Mouse (Mus musculus): ENCODE results near the gene Fcho1. TPM values are rescaled to one million over a fixed set of nuclear protein-coding genes. Genes with fewer than 3 reads are reported as not detected.
"Not testable (repeated sequence)": the region's sequence is repeated elsewhere in the genome, so short reads cannot be mapped to it uniquely, and the experiment has no call there.

Gene Fcho1
- polyA plus RNA-seq, 1 experiment from 2014 or later, result 3.9 TPM

DNA sequence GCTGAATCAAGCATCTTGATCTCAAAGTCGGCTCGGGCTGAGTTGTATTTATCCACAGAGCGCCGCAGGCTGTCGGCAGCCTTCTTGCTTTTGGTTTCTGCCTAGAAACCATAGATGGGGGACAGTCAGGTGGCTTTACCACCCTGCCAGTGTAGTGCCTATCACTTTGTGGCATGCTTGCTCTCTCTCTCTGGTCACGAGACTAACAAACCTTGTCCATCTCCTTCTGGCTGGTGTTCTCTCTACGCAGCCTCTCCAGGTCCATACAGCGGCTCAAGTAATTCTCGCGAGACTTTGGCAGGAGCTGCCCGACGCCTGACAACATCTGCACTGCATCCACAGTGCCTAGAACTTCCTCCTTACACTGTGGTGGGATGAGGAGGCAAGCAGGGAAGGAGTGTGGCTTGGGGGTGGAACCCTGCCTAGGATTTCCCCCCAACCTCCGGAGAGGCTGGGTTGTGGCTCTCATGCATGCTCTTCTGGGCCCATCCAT is 8.9 kb downstream of the Fcho1 start:
- Histone ChIP-seq H3K27ac (ENCODE audit: low read depth) (no peak overlapping the region), H3K4me2 (no peak overlapping the region), H3K4me3 (ENCODE audit: low read depth, low read length) (no peak overlapping the region), H3K9ac (no peak overlapping the region), H3K36me3 (ENCODE audit: insufficient read depth) (no peaks in the 10 kb centered on the region), H3K4me1 (ENCODE audit: insufficient read depth) (no peaks in the 10 kb centered on the region), H3K9me3 (ENCODE audit: low read depth, low read length) (no peaks in the 10 kb centered on the region), H3K27me3 (ENCODE audit: insufficient read depth, low read length) (no peaks in the 10 kb centered on the region)
- ATAC-seq (ENCODE audit: insufficient read depth) (no peak), DNase-seq (no peak)
- 67% methylated on average over 13 of the region's 13 CpGs for WGBS
- TF ChIP-seq CTCF (IDR thresholded peaks at IDR 0.05; ENCODE audit: low read depth), result no peak

DNA sequence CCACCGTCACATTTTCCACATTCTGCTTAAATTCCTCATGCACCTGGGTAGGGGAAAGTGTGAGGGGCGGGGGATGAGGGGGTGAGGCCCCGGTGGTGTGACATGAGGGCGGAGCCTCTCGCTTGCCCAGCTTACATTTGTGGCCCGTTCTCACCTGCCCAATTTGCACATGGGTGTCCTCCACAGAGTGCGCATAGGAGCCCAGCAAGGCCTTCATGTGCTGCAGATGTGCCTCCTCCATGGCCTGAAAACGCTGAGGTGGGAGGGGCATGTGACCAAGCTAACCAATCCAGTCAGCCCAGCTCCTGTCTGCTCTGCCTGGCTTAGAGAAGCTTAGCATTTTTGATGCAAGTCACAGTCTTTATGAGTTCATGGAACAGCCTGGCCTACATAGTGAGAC is 10.0 kb downstream of the Fcho1 start:
- H3K4me3 ChIP-seq (ENCODE audit: low read depth, low read length), result no peak overlapping the region
- H3K27ac ChIP-seq (ENCODE audit: low read depth), result no peak overlapping the region
- no peaks in the 10 kb centered on the region for H3K4me1 ChIP-seq (ENCODE audit: insufficient read depth)
- no peak for ATAC-seq (ENCODE audit: insufficient read depth)
- TF ChIP-seq CTCF (IDR thresholded peaks at IDR 0.05; ENCODE audit: low read depth), result no peak
- no peak overlapping the region for H3K9ac ChIP-seq
- no peak for DNase-seq
- H3K4me2 ChIP-seq, result no peak overlapping the region
- no peaks in the 10 kb centered on the region for H3K27me3 ChIP-seq (ENCODE audit: insufficient read depth, low read length)
- no peaks in the 10 kb centered on the region for H3K36me3 ChIP-seq (ENCODE audit: insufficient read depth)
- no peaks in the 10 kb centered on the region for H3K9me3 ChIP-seq (ENCODE audit: low read depth, low read length)
- WGBS, result 25% methylated on average over 8 of the region's 8 CpGs

DNA sequence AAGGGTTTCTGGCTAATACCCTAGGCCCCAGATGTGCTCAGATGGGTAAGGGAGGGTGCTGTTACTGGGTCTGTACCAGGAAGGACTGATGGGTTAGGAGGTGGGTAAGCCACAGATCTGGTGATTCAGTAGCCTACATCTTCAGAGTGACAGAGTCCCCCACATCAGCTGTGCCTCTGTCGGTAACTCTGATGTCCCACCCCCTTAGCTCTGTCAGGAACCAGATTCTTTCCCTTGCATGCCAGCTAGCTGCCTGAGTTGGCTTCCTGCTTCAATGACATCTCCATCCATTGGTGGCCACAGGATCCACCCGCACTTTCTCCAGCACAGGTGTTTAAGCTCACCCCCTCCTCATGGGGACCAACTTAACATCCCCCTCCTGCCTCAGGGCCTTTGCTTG is 13.9 kb downstream of the Fcho1 start:
- H3K4me3 ChIP-seq (ENCODE audit: low read depth, low read length), result no peak overlapping the region
- peaks cover 11% of the 10 kb centered on the region for H3K27me3 ChIP-seq (ENCODE audit: insufficient read depth, low read length)
- no peaks in the 10 kb centered on the region for H3K36me3 ChIP-seq (ENCODE audit: insufficient read depth)
- ATAC-seq (ENCODE audit: insufficient read depth) (no peak), DNase-seq (no peak)
- WGBS, result 81% methylated on average over 2 of the region's 2 CpGs
- no peaks in the 10 kb centered on the region for H3K9me3 ChIP-seq (ENCODE audit: low read depth, low read length)
- no peak for TF ChIP-seq CTCF (IDR thresholded peaks at IDR 0.05; ENCODE audit: low read depth)
- H3K27ac ChIP-seq (ENCODE audit: low read depth), result no peak overlapping the region
- H3K9ac ChIP-seq, result no peak overlapping the region
- H3K4me2 ChIP-seq, result no peak overlapping the region
- H3K4me1 ChIP-seq (ENCODE audit: insufficient read depth), result no peaks in the 10 kb centered on the region

DNA sequence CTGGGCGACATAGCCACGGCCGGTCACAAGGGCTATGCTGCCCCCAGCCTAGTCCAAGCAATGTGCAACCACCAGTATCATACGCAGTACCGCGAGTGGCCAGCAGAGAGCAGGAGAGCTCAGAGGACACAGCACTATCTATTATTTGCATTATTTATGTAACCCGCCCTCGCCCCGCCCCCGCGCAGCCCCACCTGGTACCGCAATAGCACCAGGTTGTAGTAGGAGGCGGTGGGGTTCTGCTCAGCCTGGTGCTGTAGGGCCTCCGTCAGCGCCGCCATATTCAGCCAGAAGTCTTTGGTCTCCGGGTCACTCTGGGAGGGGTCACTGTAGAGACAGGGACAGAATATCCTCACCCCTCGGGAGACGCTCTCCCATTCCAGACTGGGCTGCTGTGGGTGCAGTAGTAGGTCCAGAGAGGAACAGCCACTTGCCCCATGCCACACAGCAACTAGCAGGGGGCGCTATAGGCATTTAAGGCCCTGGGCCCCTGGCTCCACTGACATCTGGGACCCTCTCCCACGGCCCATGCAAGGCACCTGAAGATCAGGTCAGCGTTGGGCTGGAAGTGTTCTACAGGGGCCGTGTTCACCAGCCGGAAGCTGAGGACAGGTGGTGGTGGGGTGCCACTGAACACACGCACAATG is 15.6 kb downstream of the Fcho1 start:
- H3K9ac ChIP-seq, result no peak overlapping the region
- no peaks in the 10 kb centered on the region for H3K36me3 ChIP-seq (ENCODE audit: insufficient read depth)
- H3K9me3 ChIP-seq (ENCODE audit: low read depth, low read length), result no peaks in the 10 kb centered on the region
- no peak overlapping the region for H3K27ac ChIP-seq (ENCODE audit: low read depth)
- ATAC-seq (ENCODE audit: insufficient read depth) (peak; percentile 79), DNase-seq (peak; percentile 87)
- no peaks in the 10 kb centered on the region for H3K4me1 ChIP-seq (ENCODE audit: insufficient read depth)
- peak; percentile 84 for TF ChIP-seq CTCF (IDR thresholded peaks at IDR 0.05; ENCODE audit: low read depth)
- WGBS, result 19% methylated on average over 25 of the region's 25 CpGs
- 0 out of 2 replicates have a peak overlapping the region, but pooled peaks have one; percentile 1 for H3K4me3 ChIP-seq (ENCODE audit: low read depth, low read length)
- H3K27me3 ChIP-seq (ENCODE audit: insufficient read depth, low read length), result peaks cover 12% of the 10 kb centered on the region
- peak overlapping the region; percentile 39; the same call in 1 of the 2 replicates for H3K4me2 ChIP-seq

DNA sequence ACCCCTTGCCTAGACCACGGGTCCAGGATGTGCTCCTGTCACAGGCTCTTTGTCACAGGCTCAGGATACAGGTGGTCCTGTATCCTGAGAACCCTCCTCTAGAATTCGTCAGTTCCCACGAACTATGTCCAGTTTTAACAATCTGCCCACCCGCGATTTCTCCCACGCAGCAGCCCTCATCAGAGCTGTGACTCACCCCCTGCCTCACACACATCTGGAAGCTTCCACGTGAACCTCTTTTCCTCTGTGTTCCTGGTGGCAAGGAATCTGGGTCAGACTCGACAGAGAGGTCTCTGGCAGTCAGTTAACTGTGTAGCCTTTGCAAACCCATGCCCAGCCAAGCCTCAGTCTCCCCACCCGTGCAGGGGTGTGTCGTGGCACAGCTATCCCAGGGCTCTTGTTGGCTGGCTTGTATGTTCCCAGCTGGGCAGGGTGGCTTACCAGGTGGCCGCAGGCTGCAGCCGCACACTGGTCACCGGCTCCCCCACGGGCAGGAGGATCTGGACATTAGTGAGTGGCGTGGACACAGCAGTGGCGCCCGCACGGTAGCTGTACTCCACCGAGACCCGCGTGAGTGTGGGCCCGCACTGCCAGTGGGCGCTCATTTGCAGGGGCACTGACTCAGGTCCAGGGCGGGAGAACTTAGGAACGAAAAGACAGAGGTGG is 16.2 kb downstream of the Fcho1 start:
- 37% methylated on average over 25 of the region's 25 CpGs for WGBS
- peak; percentile 42; the same call in 1 of the 2 replicates for ATAC-seq (ENCODE audit: insufficient read depth)
- no peak for TF ChIP-seq CTCF (IDR thresholded peaks at IDR 0.05; ENCODE audit: low read depth)
- Histone ChIP-seq H3K9me3 (ENCODE audit: low read depth, low read length) (no peaks in the 10 kb centered on the region), H3K4me3 (ENCODE audit: low read depth, low read length) (0 out of 2 replicates have a peak overlapping the region, but pooled peaks have one; percentile 1), H3K9ac (no peak overlapping the region), H3K4me2 (peak overlapping the region; percentile 39; the same call in 1 of the 2 replicates), H3K27me3 (ENCODE audit: insufficient read depth, low read length) (peaks cover 16% of the 10 kb centered on the region), H3K36me3 (ENCODE audit: insufficient read depth) (no peaks in the 10 kb centered on the region), H3K27ac (ENCODE audit: low read depth) (no peak overlapping the region), H3K4me1 (ENCODE audit: insufficient read depth) (no peaks in the 10 kb centered on the region)
- no peak for DNase-seq

DNA sequence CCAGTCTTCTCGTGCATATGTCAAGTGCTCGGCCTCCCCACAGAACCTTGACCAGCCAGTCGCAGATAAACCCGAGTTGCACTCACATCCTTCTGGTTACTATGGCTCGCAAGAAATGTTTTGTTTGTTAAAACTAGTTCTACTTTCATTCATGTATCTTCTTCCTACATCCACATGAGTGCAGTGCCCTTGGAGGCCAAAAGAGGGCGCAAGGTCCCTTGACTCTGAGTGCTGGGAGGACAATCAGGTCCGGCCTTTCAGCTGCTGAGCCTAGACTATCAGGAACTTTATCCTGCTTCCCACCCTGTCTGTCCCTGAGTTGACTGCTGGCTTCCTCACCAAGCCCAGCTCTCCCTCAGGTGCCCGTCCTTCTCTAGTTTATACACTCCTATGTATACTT is 17.6 kb downstream of the Fcho1 start:
- WGBS, result 34% methylated on average over 8 of the region's 8 CpGs
- no peak overlapping the region for H3K27ac ChIP-seq (ENCODE audit: low read depth)
- H3K27me3 ChIP-seq (ENCODE audit: insufficient read depth, low read length), result peaks cover 18% of the 10 kb centered on the region
- no peaks in the 10 kb centered on the region for H3K4me1 ChIP-seq (ENCODE audit: insufficient read depth)
- H3K4me2 ChIP-seq, result no peak overlapping the region
- H3K36me3 ChIP-seq (ENCODE audit: insufficient read depth), result no peaks in the 10 kb centered on the region
- H3K9ac ChIP-seq, result no peak overlapping the region
- no peak overlapping the region for H3K4me3 ChIP-seq (ENCODE audit: low read depth, low read length)
- H3K9me3 ChIP-seq (ENCODE audit: low read depth, low read length), result no peaks in the 10 kb centered on the region
- peak; percentile 73 for TF ChIP-seq CTCF (IDR thresholded peaks at IDR 0.05; ENCODE audit: low read depth)
- DNase-seq, result peak; percentile 76
- no peak for ATAC-seq (ENCODE audit: insufficient read depth)

DNA sequence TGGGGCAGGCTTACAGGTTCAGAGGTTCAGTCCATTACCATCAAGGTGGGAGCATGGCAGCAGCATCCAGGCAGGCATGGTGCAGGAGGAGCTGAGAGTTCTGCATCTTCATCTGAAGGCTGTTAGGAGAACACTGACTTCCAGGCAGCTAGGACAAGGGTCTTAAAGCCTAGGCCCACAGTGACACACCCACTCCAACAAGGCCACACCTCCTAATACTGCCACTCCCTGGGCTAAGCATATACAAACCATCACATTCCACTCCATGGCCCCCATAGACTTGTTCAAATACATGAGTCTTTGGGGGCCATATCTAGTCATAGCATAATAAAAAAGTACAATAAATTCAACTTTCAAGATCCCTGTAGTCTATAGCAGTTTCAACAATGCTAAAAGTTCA is 22.1 kb downstream of the Fcho1 start:
- not testable (repeated sequence) for ATAC-seq (ENCODE audit: insufficient read depth); H3K4me1 ChIP-seq (ENCODE audit: insufficient read depth); H3K9me3 ChIP-seq (ENCODE audit: low read depth, low read length); H3K9ac ChIP-seq; H3K36me3 ChIP-seq (ENCODE audit: insufficient read depth); H3K4me3 ChIP-seq (ENCODE audit: low read depth, low read length); H3K27ac ChIP-seq (ENCODE audit: low read depth); H3K4me2 ChIP-seq; DNase-seq
- H3K27me3 ChIP-seq (ENCODE audit: insufficient read depth, low read length), result peaks cover 49% of the 10 kb centered on the region

All from lung, embryonic 14.5 days (tissue).